Mouse (Mus musculus) layer of hippocampus, adult 2 months (tissue): ENCODE measurements around the gene Rnf207. TPM values are rescaled to one million over a fixed set of nuclear protein-coding genes. Genes with fewer than 3 reads are reported as not detected.
A peak's percentile ranks its signal among the peaks of the same experiment; 100 is the strongest.

ENCODE experiments used
- DNase-seq, 2 experiments: peaks; one replicate each; pipeline ENCODE4 v3.0.0; 2022; ENCODE audit warnings: low spot score in 2 of 2
- H3K27ac ChIP-seq: fragments of 200-600 bp; 2 replicates; pipeline ENCODE4 v1.8.1; 2022
- H3K4me3 ChIP-seq: fragments of 200-600 bp; 2 replicates; pipeline ENCODE4 v1.8.1; 2022; ENCODE audit warnings: mild to moderate bottlenecking
- CTCF ChIP-seq: fragments of 200-600 bp; conservative IDR thresholded peaks from 2 replicates; pipeline ENCODE4 v1.8.1; 2022; ENCODE audit warnings: antibody characterized with exemption, mild to moderate bottlenecking, moderate library complexity
- total RNA-seq, 2 experiments: library from RNA; stranded (reverse); gene quantifications; 2 replicates each; pipeline ENCODE4 v1.2.3; 2021

Gene Rnf207
- total RNA-seq, 2 experiments from 2014 or later = 6.5 to 7.7 TPM

GRCm38 (mm10) chr4:152271334-152271733 is 47.5 kb downstream of the Rnf207 start:
- no peak for TF ChIP-seq CTCF
- Histone ChIP-seq H3K4me3 (no peak overlapping the region), H3K27ac (no peak overlapping the region)
- DNase-seq = no peak

GRCm38 (mm10) chr4:152270599-152270998 is 48.2 kb downstream of the Rnf207 start:
- no peak for TF ChIP-seq CTCF
- no peak overlapping the region for H3K4me3 ChIP-seq
- no peak overlapping the region for H3K27ac ChIP-seq
- DNase-seq = no peak

GRCm38 (mm10) chr4:152269967-152270366 is 48.8 kb downstream of the Rnf207 start:
- no peak for DNase-seq
- Histone ChIP-seq H3K4me3 (no peak overlapping the region), H3K27ac (no peak overlapping the region)
- no peak for TF ChIP-seq CTCF

- no peak for DNase-seq
- Histone ChIP-seq H3K4me3 (no peak overlapping the region), H3K27ac (peak overlapping the region; percentile 65)
- TF ChIP-seq CTCF = no peak
Measured at GRCm38 (mm10) chr4:152267748-152268369, 50.9 kb downstream of the Rnf207 start.

- DNase-seq = peak; percentile 56 to 73
- no peak for TF ChIP-seq CTCF
- Histone ChIP-seq H3K27ac (peak overlapping the region; percentile 49), H3K4me3 (no peak overlapping the region)
Measured at GRCm38 (mm10) chr4:152266236-152266895, 52.4 kb downstream of the Rnf207 start.

- peak overlapping the region; percentile 49 for H3K27ac ChIP-seq
Measured at GRCm38 (mm10) chr4:152265791-152266190, 53.0 kb downstream of the Rnf207 start.

GRCm38 (mm10) chr4:152264867-152265568 is 53.8 kb downstream of the Rnf207 start:
- no peak overlapping the region for H3K4me3 ChIP-seq
- DNase-seq = no peak
- peak overlapping the region; percentile 25; the same call in 1 of the 2 replicates for H3K27ac ChIP-seq
- TF ChIP-seq CTCF = peak; percentile 61

More at GRCm38 (mm10) chr4:152265791-152266190, 53.0 kb downstream of the Rnf207 start:
- no peak for TF ChIP-seq CTCF
- DNase-seq = no peak
- H3K4me3 ChIP-seq = no peak overlapping the region

GRCm38 (mm10) chr4:152264177-152264530 is 54.6 kb downstream of the Rnf207 start:
- TF ChIP-seq CTCF = no peak
- Histone ChIP-seq H3K4me3 (no peak overlapping the region), H3K27ac (peak overlapping the region; percentile 25; the same call in 1 of the 2 replicates)
- no peak for DNase-seq

GRCm38 (mm10) chr4:152263512-152264176 is 55.1 kb downstream of the Rnf207 start:
- peak overlapping the region; percentile 25; the same call in 1 of the 2 replicates for H3K27ac ChIP-seq
- TF ChIP-seq CTCF = no peak
- H3K4me3 ChIP-seq = no peak overlapping the region
- DNase-seq = no peak

GRCm38 (mm10) chr4:152263089-152263488 is 55.7 kb downstream of the Rnf207 start:
- H3K27ac ChIP-seq = no peak overlapping the region
- no peak overlapping the region for H3K4me3 ChIP-seq
- no peak for TF ChIP-seq CTCF
- DNase-seq = no peak

GRCm38 (mm10) chr4:152262187-152262586 is 56.6 kb downstream of the Rnf207 start:
- Histone ChIP-seq H3K27ac (no peak overlapping the region), H3K4me3 (no peak overlapping the region)
- no peak for TF ChIP-seq CTCF
- DNase-seq = no peak

- no peak for DNase-seq
- no peak overlapping the region for H3K27ac ChIP-seq
- H3K4me3 ChIP-seq = no peak overlapping the region
- no peak for TF ChIP-seq CTCF
Measured at GRCm38 (mm10) chr4:152260451-152260850, 58.3 kb downstream of the Rnf207 start.

- Histone ChIP-seq H3K4me3 (no peak overlapping the region), H3K27ac (no peak overlapping the region)
- TF ChIP-seq CTCF = no peak
- DNase-seq = peak; percentile 81 to 82
Measured at GRCm38 (mm10) chr4:152257070-152257469, 61.7 kb downstream of the Rnf207 start.

Other genes starting within 250 kb of the Rnf207 start
- gene Plekhg5, start 246.5 kb downstream of the Rnf207 start, total RNA-seq = 100 to 1,000 TPM; 163 to 164 TPM
- 10 to 100 TPM; 22.7 to 48.4 TPM for gene Tnfrsf25, start 203.1 kb downstream of the Rnf207 start, total RNA-seq
- gene Espn, start 166.6 kb downstream of the Rnf207 start, total RNA-seq = 1 to 10 TPM; 1.2 to 1.9 TPM
- gene Hes2, start 160.1 kb downstream of the Rnf207 start, total RNA-seq = not detected
- 100 to 1,000 TPM; 306 to 335 TPM for gene Acot7, start 140.9 kb downstream of the Rnf207 start, total RNA-seq
- 1 to 10 TPM; 5.6 to 6.4 TPM for gene Gpr153, start 44.8 kb downstream of the Rnf207 start, total RNA-seq
- gene Hes3, start 27.3 kb downstream of the Rnf207 start, total RNA-seq = not detected
- gene Icmt, start 21.8 kb downstream of the Rnf207 start, total RNA-seq = 10 to 100 TPM; 42.3 to 43.0 TPM
- gene Rpl22, start 6.7 kb upstream of the Rnf207 start, total RNA-seq = 100 to 1,000 TPM; 186 to 202 TPM
- 100 to 1,000 TPM; 118 to 121 TPM for gene Chd5, start 19.7 kb upstream of the Rnf207 start, total RNA-seq
- gene Nphp4, start 157.7 kb upstream of the Rnf207 start, total RNA-seq = 10 to 100 TPM; 28.3 to 29.7 TPM
- 100 to 1,000 TPM; 740 to 785 TPM for gene Kcnab2, start 158.9 kb upstream of the Rnf207 start, total RNA-seq